Mouse (Mus musculus) intestine, postnatal 0 days (tissue): Measurements from ENCODE around the gene Elf3. TPM values are rescaled to one million over a fixed set of nuclear protein-coding genes. Genes with fewer than 3 reads are reported as not detected.

Experiments used
- ATAC-seq: fragments of 200-750 bp; cut with Nextera tagmentation; 2 replicates; pipeline ENCODE4 v1.8.0; 2017; ENCODE audit warnings: mild to moderate bottlenecking, moderate TSS enrichment, moderate library complexity
- H3K27ac ChIP-seq: fragments of 300-500 bp; sonication (generic); 2 replicates; pipeline ENCODE4 v1.5.1; 2014; ENCODE audit warnings: mild to moderate bottlenecking, low read depth, low read length, moderate library complexity
- H3K27me3 ChIP-seq: fragments of 300-500 bp; sonication (generic); replicated peaks from 2 replicates; pipeline ENCODE4 v1.6.1; 2014; ENCODE audit warnings: low read length, mixed read lengths; ENCODE audit not compliant: control insufficient read depth, insufficient read depth
- H3K36me3 ChIP-seq: fragments of 300-500 bp; sonication (generic); 2 replicates; pipeline ENCODE4 v1.6.1; 2014; ENCODE audit warnings: mild to moderate bottlenecking, moderate library complexity; ENCODE audit not compliant: control insufficient read depth, insufficient read depth
- H3K4me1 ChIP-seq: fragments of 300-500 bp; sonication (generic); replicated peaks from 2 replicates; pipeline ENCODE4 v1.6.1; 2014; ENCODE audit warnings: antibody characterized with exemption, low read length, mixed read lengths; ENCODE audit not compliant: control insufficient read depth, insufficient read depth
- H3K4me2 ChIP-seq: fragments of 300-500 bp; sonication (generic); replicated peaks from 2 replicates; pipeline ENCODE4 v1.6.1; 2014; ENCODE audit warnings: low read depth, mild to moderate bottlenecking, moderate library complexity
- H3K4me3 ChIP-seq: fragments of 300-500 bp; sonication (generic); 2 replicates; pipeline ENCODE4 v1.5.1; 2014; ENCODE audit warnings: low read depth, low read length
- H3K9ac ChIP-seq: fragments of 300-500 bp; sonication (generic); 2 replicates; pipeline ENCODE4 v1.6.1; 2014; ENCODE audit warnings: mild to moderate bottlenecking, low read depth, low read length
- H3K9me3 ChIP-seq: fragments of 300-500 bp; sonication (generic); 2 replicates; pipeline ENCODE4 v1.6.1; 2016; ENCODE audit warnings: mixed run types; ENCODE audit not compliant: control insufficient read depth
- CTCF ChIP-seq: sonication (generic); IDR thresholded peaks from 2 replicates; pipeline ENCODE4 v1.5.1; 2016; ENCODE audit warnings: low read depth, mild to moderate bottlenecking, control low read depth, antibody characterized with exemption, moderate library complexity
- WGBS: fragments of 180-500 bp; shearing (Covaris S2); extraction: QIAGEN DNeasy Blood & Tissue Kit; methylation state at CpG from one replicate; pipeline ENCODE4 v1.1.7; 2014; 5-methylcytosine and 5-hydroxymethylcytosine counted together
- polyA plus RNA-seq: library from polyadenylated mRNA; unstranded; fragments of >200 nt; fragmentation: Nextera tagmentation; extraction: Ambion mirVana; gene quantifications from 2 replicates; pipeline ENCODE4 v1.2.1, GENCODE M21; 2015

The Elf3 gene
- polyA plus RNA-seq, 1 experiment from 2014 or later = 164 TPM

DNA sequence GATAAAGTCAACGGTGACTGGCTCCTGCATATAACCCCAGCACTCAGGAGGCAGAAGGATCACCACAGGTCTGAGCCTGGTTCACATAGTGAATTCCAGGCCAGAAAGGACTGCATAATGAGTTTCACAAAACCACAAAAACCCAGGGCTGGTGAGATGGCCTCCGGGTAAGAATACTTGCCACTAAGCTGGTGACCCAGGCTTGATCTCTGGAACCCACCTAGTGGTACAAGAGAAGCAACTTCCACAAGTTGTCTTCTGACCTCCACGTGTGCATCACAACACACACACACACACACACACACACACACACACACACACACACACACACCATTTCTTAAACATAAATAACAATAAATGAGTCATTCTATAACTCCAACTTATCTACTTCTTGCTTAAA is 4.0 kb upstream of the Elf3 start:
- H3K4me2 ChIP-seq = no peak overlapping the region
- H3K36me3 ChIP-seq = peaks cover 56% of the 10 kb centered on the region
- peak; percentile 24; the same call in 1 of the 2 replicates for TF ChIP-seq CTCF
- ATAC-seq = no peak
- H3K27me3 ChIP-seq = no peaks in the 10 kb centered on the region
- H3K9ac ChIP-seq = no peak overlapping the region
- H3K4me1 ChIP-seq = no peaks in the 10 kb centered on the region
- H3K4me3 ChIP-seq = no peak overlapping the region
- no peaks in the 10 kb centered on the region for H3K9me3 ChIP-seq
- no peak overlapping the region for H3K27ac ChIP-seq
- WGBS = 82% methylated on average over 3 of the region's 3 CpGs

DNA sequence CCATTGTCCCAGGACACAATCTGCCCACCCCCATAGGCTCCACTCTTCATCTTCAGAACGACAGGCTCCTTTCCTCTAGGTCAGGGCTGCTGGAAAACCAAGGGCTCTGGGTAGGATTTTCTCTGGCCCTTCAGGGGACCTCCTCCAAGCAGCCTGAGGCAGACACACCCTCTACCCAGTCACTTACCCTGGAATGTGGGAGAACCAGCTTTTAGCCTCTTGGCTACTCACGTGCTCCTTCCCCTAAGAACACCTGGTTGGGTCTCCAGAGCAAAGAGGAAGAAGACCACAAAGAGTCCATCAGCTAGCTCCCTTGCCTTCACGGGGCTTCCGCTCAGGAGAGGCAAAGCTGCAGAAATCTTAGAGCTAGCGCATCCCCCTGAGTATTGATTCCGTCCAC is 2.6 kb upstream of the Elf3 start:
- no peaks in the 10 kb centered on the region for H3K4me1 ChIP-seq
- no peaks in the 10 kb centered on the region for H3K9me3 ChIP-seq
- no peak for TF ChIP-seq CTCF
- H3K27me3 ChIP-seq = no peaks in the 10 kb centered on the region
- H3K4me3 ChIP-seq = no peak overlapping the region
- peaks cover 49% of the 10 kb centered on the region for H3K36me3 ChIP-seq
- H3K27ac ChIP-seq = peak overlapping the region; percentile 36; the same call in 1 of the 2 replicates
- peak overlapping the region; percentile 24; the same call in 1 of the 2 replicates for H3K4me2 ChIP-seq
- no peak overlapping the region for H3K9ac ChIP-seq
- 41% methylated on average over 6 of the region's 6 CpGs for WGBS
- no peak for ATAC-seq

DNA sequence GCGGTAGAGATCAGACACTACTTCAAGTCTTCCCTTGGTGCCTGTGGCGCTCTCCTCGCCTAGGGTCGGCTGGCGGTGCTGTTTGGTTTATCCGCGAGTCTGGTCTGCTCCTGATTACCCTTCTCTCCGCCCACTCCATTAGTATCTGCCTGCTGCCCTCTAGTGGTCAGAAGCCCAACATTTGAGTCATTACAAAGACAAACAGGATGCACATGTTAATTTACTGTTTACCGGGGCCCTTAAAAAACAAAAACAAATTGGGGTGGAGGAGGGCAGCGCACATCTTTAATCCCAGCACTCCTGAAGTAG is 714 bp upstream of the Elf3 start:
- H3K4me3 ChIP-seq = peak overlapping the region; percentile 58
- TF ChIP-seq CTCF = peak; percentile 91
- H3K27ac ChIP-seq = peak overlapping the region; percentile 91
- H3K4me2 ChIP-seq = peak overlapping the region; percentile 76
- no peaks in the 10 kb centered on the region for H3K9me3 ChIP-seq
- no peaks in the 10 kb centered on the region for H3K4me1 ChIP-seq
- H3K36me3 ChIP-seq = peaks cover 41% of the 10 kb centered on the region
- ATAC-seq = peak; percentile 34
- under 1% methylated on average over 10 of the region's 10 CpGs for WGBS
- H3K27me3 ChIP-seq = no peaks in the 10 kb centered on the region
- peak overlapping the region; percentile 35; the same call in 1 of the 2 replicates for H3K9ac ChIP-seq

DNA sequence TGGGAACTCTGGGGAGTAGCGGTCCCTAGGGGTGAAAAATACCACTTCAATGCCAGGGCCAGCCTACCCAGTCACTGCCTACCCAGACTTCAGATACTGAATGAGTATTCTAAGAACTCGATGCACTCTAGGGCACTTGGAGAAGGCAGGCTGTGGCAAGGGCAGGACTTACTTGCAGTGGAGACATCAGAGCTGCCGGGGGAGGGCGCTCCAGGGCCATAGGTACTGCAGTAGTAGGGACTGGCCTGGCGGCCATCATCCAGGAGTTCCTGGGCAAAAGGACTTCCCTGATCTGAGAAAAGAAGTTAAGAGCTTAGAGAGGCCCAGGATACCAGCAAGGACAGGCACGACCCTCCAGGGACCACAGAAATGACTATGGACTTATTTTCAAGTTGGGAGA is 2.1 kb downstream of the Elf3 start:
- H3K4me3 ChIP-seq = peak overlapping the region; percentile 58
- peak; percentile 25 for ATAC-seq
- no peaks in the 10 kb centered on the region for H3K4me1 ChIP-seq
- WGBS = 27% methylated on average over 6 of the region's 6 CpGs
- H3K27ac ChIP-seq = peak overlapping the region; percentile 89; the same call in 1 of the 2 replicates
- H3K27me3 ChIP-seq = no peaks in the 10 kb centered on the region
- H3K36me3 ChIP-seq = peaks cover 34% of the 10 kb centered on the region
- H3K9me3 ChIP-seq = no peaks in the 10 kb centered on the region
- H3K4me2 ChIP-seq = peak overlapping the region; percentile 76
- H3K9ac ChIP-seq = peak overlapping the region; percentile 66
- peak; percentile 82 for TF ChIP-seq CTCF

GRCm38 (mm10) chr1:135252854-135253253 is 5.5 kb downstream of the Elf3 start:
- Histone ChIP-seq H3K9ac (peak overlapping the region; percentile 11; the same call in 1 of the 2 replicates), H3K9me3 (no peaks in the 10 kb centered on the region), H3K27ac (peak overlapping the region; percentile 85), H3K4me1 (0 out of 2 replicates have a peak, but pooled peaks cover 4% of the 10 kb centered on the region), H3K27me3 (no peaks in the 10 kb centered on the region), H3K4me3 (no peak overlapping the region), H3K36me3 (peaks cover 34% of the 10 kb centered on the region), H3K4me2 (peak overlapping the region; percentile 76)
- no peak for ATAC-seq
- no peak for TF ChIP-seq CTCF
- 22% methylated on average over 4 of the region's 4 CpGs for WGBS

- Histone ChIP-seq H3K4me2 (0 out of 2 replicates have a peak overlapping the region, but pooled peaks have one; percentile 0), H3K27me3 (no peaks in the 10 kb centered on the region), H3K4me1 (0 out of 2 replicates have a peak, but pooled peaks cover 4% of the 10 kb centered on the region), H3K9ac (no peak overlapping the region), H3K27ac (peak overlapping the region; percentile 85), H3K36me3 (peaks cover 30% of the 10 kb centered on the region), H3K4me3 (no peak overlapping the region), H3K9me3 (no peaks in the 10 kb centered on the region)
- WGBS = 38% methylated on average over 8 of the region's 8 CpGs
- TF ChIP-seq CTCF = no peak
- no peak for ATAC-seq
Observed at GRCm38 (mm10) chr1:135251405-135251804, 7.0 kb downstream of the Elf3 start.
